Mouse (Mus musculus) hindbrain, postnatal 0 days (tissue): ENCODE results near the gene Mier3. TPM values are rescaled to one million over a fixed set of nuclear protein-coding genes. Genes with fewer than 3 reads are reported as not detected.

Experiments
- ATAC-seq: fragments of 200-750 bp; cut with Nextera tagmentation; 2 replicates; pipeline ENCODE4 v1.8.0; 2017; ENCODE audit warnings: mild to moderate bottlenecking, moderate TSS enrichment, moderate library complexity
- DNase-seq: peaks from one replicate; pipeline ENCODE4 v3.0.0-alpha.2; 2015; ENCODE audit warnings: low spot score
- H3K27ac ChIP-seq: fragments of 300-500 bp; sonication (generic); 2 replicates; pipeline ENCODE4 v1.5.1; 2014; ENCODE audit warnings: mild to moderate bottlenecking
- H3K27me3 ChIP-seq: fragments of 300-500 bp; sonication (generic); 2 replicates; pipeline ENCODE4 v1.6.1; 2014; ENCODE audit warnings: low read length, mixed read lengths; ENCODE audit not compliant: insufficient read depth
- H3K36me3 ChIP-seq: fragments of 300-500 bp; sonication (generic); 2 replicates; pipeline ENCODE4 v1.6.1; 2014; ENCODE audit warnings: low read length, mixed read lengths; ENCODE audit not compliant: insufficient read depth
- H3K4me1 ChIP-seq: fragments of 300-500 bp; sonication (generic); 2 replicates; pipeline ENCODE4 v1.6.1; 2014; ENCODE audit warnings: antibody characterized with exemption, low read length, mixed read lengths; ENCODE audit not compliant: insufficient read depth
- H3K4me2 ChIP-seq: fragments of 300-500 bp; sonication (generic); 2 replicates; pipeline ENCODE4 v1.6.1; 2014; ENCODE audit warnings: low read depth, mild to moderate bottlenecking, low read length, moderate library complexity, mixed read lengths
- H3K4me3 ChIP-seq: fragments of 300-500 bp; sonication (generic); 2 replicates; pipeline ENCODE4 v1.5.1; 2014; ENCODE audit warnings: low read length
- H3K9ac ChIP-seq: fragments of 300-500 bp; sonication (generic); replicated peaks from 2 replicates; pipeline ENCODE4 v1.6.1; 2014; ENCODE audit warnings: mild to moderate bottlenecking, low read length, moderate library complexity, mixed read lengths
- H3K9me3 ChIP-seq: fragments of 300-500 bp; sonication (generic); 2 replicates; pipeline ENCODE4 v1.6.1; 2016; ENCODE audit warnings: low read length, mixed read lengths
- CTCF ChIP-seq: IDR thresholded peaks from 2 replicates; pipeline ENCODE4 v1.5.1; 2016; ENCODE audit warnings: antibody characterized with exemption, control low read depth, low read depth
- WGBS: fragments of 180-500 bp; shearing (Covaris S2); extraction: QIAGEN DNeasy Blood & Tissue Kit; methylation state at CpG from one replicate; pipeline ENCODE4 v1.1.7; 2014; 5-methylcytosine and 5-hydroxymethylcytosine counted together
- polyA plus RNA-seq: library from polyadenylated mRNA; unstranded; fragments of >200 nt; fragmentation: Nextera tagmentation; extraction: Ambion mirVana; gene quantifications from 2 replicates; pipeline ENCODE4 v1.2.1, GENCODE M21; 2015
- total RNA-seq: library from RNA; depleted of rRNA; stranded (reverse); fragments of >200 nt; gene quantifications from 2 replicates; pipeline ENCODE4 v1.2.3, GENCODE M21; 2014

Mier3 gene
- total and polyA plus RNA-seq, 2 experiments from 2014 or later: 14.1 to 32.6 TPM

- ATAC-seq (no peak), DNase-seq (no peak)
- 86% methylated on average over 3 of the region's 3 CpGs for WGBS
- TF ChIP-seq CTCF: no peak
- Histone ChIP-seq H3K4me2 (no peak overlapping the region), H3K9ac (no peak overlapping the region), H3K27me3 (no peaks in the 10 kb centered on the region), H3K4me1 (no peaks in the 10 kb centered on the region), H3K36me3 (no peaks in the 10 kb centered on the region), H3K9me3 (no peaks in the 10 kb centered on the region), H3K4me3 (no peak overlapping the region), H3K27ac (no peak overlapping the region)
These were observed 20.2 kb upstream of the Mier3 start for GRCm38 (mm10) chr13:111660556-111660955.

GRCm38 (mm10) chr13:111668016-111668415, 12.8 kb upstream of the Mier3 start:
- Histone ChIP-seq H3K27me3 (no peaks in the 10 kb centered on the region), H3K27ac (no peak overlapping the region)
- 94% methylated on average over 7 of the region's 7 CpGs for WGBS

GRCm38 (mm10) chr13:111676841-111677240, 3.9 kb upstream of the Mier3 start:
- TF ChIP-seq CTCF: no peak
- DNase-seq (no peak), ATAC-seq (no peak)
- Histone ChIP-seq H3K27ac (no peak overlapping the region), H3K4me2 (no peak overlapping the region), H3K9me3 (no peaks in the 10 kb centered on the region), H3K4me1 (no peaks in the 10 kb centered on the region), H3K4me3 (no peak overlapping the region), H3K9ac (no peak overlapping the region), H3K27me3 (no peaks in the 10 kb centered on the region), H3K36me3 (no peaks in the 10 kb centered on the region)
- 86% methylated on average over 3 of the region's 3 CpGs for WGBS

More at GRCm38 (mm10) chr13:111668016-111668415, 12.8 kb upstream of the Mier3 start:
- H3K36me3 ChIP-seq: no peaks in the 10 kb centered on the region
- H3K9me3 ChIP-seq: no peaks in the 10 kb centered on the region
- ATAC-seq (no peak), DNase-seq (no peak)
- no peaks in the 10 kb centered on the region for H3K4me1 ChIP-seq
- no peak overlapping the region for H3K4me3 ChIP-seq
- no peak for TF ChIP-seq CTCF
- no peak overlapping the region for H3K4me2 ChIP-seq
- H3K9ac ChIP-seq: no peak overlapping the region

- H3K36me3 ChIP-seq: no peaks in the 10 kb centered on the region
- H3K4me1 ChIP-seq: no peaks in the 10 kb centered on the region
- no peak overlapping the region for H3K27ac ChIP-seq
- DNase-seq (peak; percentile 3), ATAC-seq (no peak)
- WGBS: 27% methylated on average over 5 of the region's 5 CpGs
- no peaks in the 10 kb centered on the region for H3K27me3 ChIP-seq
- no peak for TF ChIP-seq CTCF
- no peaks in the 10 kb centered on the region for H3K9me3 ChIP-seq
- no peak overlapping the region for H3K4me3 ChIP-seq
- no peak overlapping the region for H3K4me2 ChIP-seq
- H3K9ac ChIP-seq: no peak overlapping the region
These were observed 3.4 kb downstream of the Mier3 start for GRCm38 (mm10) chr13:111684056-111684625.

GRCm38 (mm10) chr13:111685751-111686462, 5.1 kb downstream of the Mier3 start:
- peak overlapping the region; percentile 95 for H3K9ac ChIP-seq
- peak overlapping the region; percentile 97 for H3K27ac ChIP-seq
- peak overlapping the region; percentile 93 for H3K4me2 ChIP-seq
- no peaks in the 10 kb centered on the region for H3K27me3 ChIP-seq
- TF ChIP-seq CTCF: no peak
- no peaks in the 10 kb centered on the region for H3K9me3 ChIP-seq
- no peaks in the 10 kb centered on the region for H3K36me3 ChIP-seq
- DNase-seq (peak; percentile 94), ATAC-seq (peak; percentile 96)
- WGBS: under 1% methylated on average over 64 of the region's 86 CpGs
- H3K4me1 ChIP-seq: no peaks in the 10 kb centered on the region
- peak overlapping the region; percentile 68 for H3K4me3 ChIP-seq

- H3K27me3 ChIP-seq: no peaks in the 10 kb centered on the region
- TF ChIP-seq CTCF: no peak
- H3K9me3 ChIP-seq: no peaks in the 10 kb centered on the region
- H3K4me2 ChIP-seq: peak overlapping the region; percentile 93
- ATAC-seq: peak; percentile 61
- peaks cover 2% of the 10 kb centered on the region; the same call in 1 of the 2 replicates for H3K36me3 ChIP-seq
- WGBS: 1% methylated on average over 58 of the region's 101 CpGs
- peak overlapping the region; percentile 95 for H3K9ac ChIP-seq
- no peaks in the 10 kb centered on the region for H3K4me1 ChIP-seq
- H3K27ac ChIP-seq: peak overlapping the region; percentile 97
- peak; percentile 33 for DNase-seq
- H3K4me3 ChIP-seq: peak overlapping the region; percentile 68
These were observed 5.9 kb downstream of the Mier3 start for GRCm38 (mm10) chr13:111686522-111687284.
